Mouse (Mus musculus): ENCODE data around the gene Eno1. TPM values are rescaled to one million over a fixed set of nuclear protein-coding genes. Genes with fewer than 3 reads are reported as not detected.
"Not testable (repeated sequence)": the region's sequence is repeated elsewhere in the genome, so short reads cannot be mapped to it uniquely, and the experiment has no call there.

Eno1 gene
- total and polyA plus RNA-seq, 2 experiments = 283 to 392 TPM

DNA sequence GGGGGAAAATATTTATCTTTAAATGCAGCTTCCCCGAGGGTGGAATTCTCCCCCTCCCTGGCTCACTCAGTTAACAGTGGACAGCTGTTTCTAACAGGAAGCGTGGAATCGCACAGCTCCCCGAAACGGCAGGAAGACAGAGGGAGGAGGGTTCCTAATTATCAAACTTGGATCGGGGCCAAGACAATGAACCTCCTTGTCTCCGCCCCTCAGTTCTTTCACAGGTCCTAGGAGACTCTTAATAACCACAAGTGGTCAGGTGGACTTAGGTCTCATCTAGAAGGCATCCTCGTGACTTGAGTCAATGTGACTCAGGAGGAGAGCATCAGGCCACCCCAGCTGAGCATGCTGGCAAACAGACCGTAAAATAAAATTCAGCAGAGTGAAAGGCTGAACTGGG is 36.2 kb downstream of the Eno1 start:
- no peak overlapping the region for H3K4me3 ChIP-seq (ENCODE audit: insufficient read depth, low read depth, low read length)
- no peaks in the 10 kb centered on the region for H3K4me1 ChIP-seq (ENCODE audit: control insufficient read depth, insufficient read depth, low read length)
- H3K36me3 ChIP-seq (ENCODE audit: control insufficient read depth, insufficient read depth, low read length) = no peaks in the 10 kb centered on the region
- DNase-seq (ENCODE audit: extremely low read depth, low read depth, low spot score) = no peak
- 58% methylated on average over 9 of the region's 9 CpGs for WGBS
- TF ChIP-seq POLR2A (IDR thresholded peaks at IDR 0.05; ENCODE audit: extremely low read depth, insufficient read depth, low read length) (no peak), CTCF (IDR thresholded peaks at IDR 0.05; ENCODE audit: low read depth, low read length) (no peak)
- H3K79me2 ChIP-seq (ENCODE audit: control insufficient read depth, insufficient read depth, low read length) = no peaks in the 10 kb centered on the region
- H3K27me3 ChIP-seq (ENCODE audit: control insufficient read depth, insufficient read depth, low read length) = no peaks in the 10 kb centered on the region
- H3K27ac ChIP-seq (replicated peaks; ENCODE audit: insufficient read depth, low read depth, low read length) = no peak overlapping the region
- H3K9ac ChIP-seq (ENCODE audit: low read depth, low read length) = no peak overlapping the region

DNA sequence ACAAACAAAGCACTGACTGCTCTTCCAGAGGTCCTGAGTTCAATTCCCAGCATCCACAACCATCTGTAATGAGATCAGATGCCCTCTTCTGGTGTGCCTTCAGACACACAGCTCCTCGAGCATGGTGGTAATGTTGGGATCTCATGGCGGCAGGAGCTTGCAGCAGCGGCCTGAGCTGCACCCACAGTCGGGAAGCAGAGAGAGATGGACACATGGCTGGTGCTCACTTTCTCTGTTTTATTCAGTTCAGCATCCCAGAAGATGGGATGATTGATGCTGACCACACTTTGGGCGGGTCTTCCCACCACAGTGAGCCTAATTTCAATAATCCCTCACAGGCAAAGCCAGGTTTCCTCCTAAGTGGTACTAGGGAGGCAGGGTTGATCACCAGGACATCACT is 39.0 kb downstream of the Eno1 start:
- WGBS = 92% methylated on average over 5 of the region's 5 CpGs
- Histone ChIP-seq H3K4me3 (ENCODE audit: insufficient read depth, low read depth, low read length) (no peak overlapping the region), H3K4me1 (ENCODE audit: control insufficient read depth, insufficient read depth, low read length) (peaks cover under 1% of the 10 kb centered on the region; the same call in 1 of the 2 replicates), H3K27ac (replicated peaks; ENCODE audit: insufficient read depth, low read depth, low read length) (no peak overlapping the region), H3K27me3 (ENCODE audit: control insufficient read depth, insufficient read depth, low read length) (no peaks in the 10 kb centered on the region), H3K9ac (ENCODE audit: low read depth, low read length) (no peak overlapping the region), H3K36me3 (ENCODE audit: control insufficient read depth, insufficient read depth, low read length) (no peaks in the 10 kb centered on the region), H3K79me2 (ENCODE audit: control insufficient read depth, insufficient read depth, low read length) (no peaks in the 10 kb centered on the region)
- DNase-seq (ENCODE audit: extremely low read depth, low read depth, low spot score) = no peak
- TF ChIP-seq CTCF (IDR thresholded peaks at IDR 0.05; ENCODE audit: low read depth, low read length) = no peak
- TF ChIP-seq POLR2A (IDR thresholded peaks at IDR 0.05; ENCODE audit: extremely low read depth, insufficient read depth, low read length) = no peak

DNA sequence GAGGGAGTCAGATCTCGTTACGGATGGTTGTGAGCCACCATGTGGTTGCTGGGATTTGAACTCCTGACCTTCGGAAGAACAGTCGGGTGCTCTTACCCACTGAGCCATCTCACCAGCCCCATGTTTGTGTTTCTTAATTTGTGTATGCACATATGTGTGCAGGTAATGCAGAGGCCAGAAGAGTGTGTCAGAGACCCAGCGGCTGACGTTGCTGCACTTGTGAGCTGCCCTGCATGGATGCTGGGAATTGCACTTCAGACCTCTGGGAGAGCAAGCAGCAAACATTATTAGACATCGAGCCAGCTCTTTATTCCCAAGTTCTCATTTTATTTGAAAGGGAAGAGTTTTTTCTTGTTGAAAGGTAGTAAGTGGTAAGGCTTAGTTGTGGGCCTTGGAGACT is 42.8 kb downstream of the Eno1 start:
- DNase-seq (ENCODE audit: extremely low read depth, low read depth, low spot score); H3K9ac ChIP-seq (ENCODE audit: low read depth, low read length): not testable (repeated sequence)
- 85% methylated on average over 7 of the region's 7 CpGs for WGBS

DNA sequence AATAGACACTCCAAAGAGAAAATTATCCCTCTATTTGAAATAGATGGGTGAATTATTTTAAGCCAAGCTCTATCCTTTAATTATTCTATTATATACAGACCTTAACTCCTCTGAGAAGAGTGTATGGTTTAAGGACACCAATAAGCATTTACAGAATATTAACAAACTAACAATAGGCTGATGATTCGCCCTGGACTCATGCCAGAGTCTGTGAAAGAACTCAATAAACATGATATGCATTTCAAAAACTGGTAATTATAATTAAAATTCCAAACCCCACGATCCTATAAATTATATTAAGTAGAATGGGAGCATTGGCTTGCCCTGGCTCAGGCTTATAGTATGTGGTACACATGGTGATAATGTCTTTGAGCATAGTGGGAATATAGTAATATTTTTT is 43.5 kb downstream of the Eno1 start:
- H3K36me3 ChIP-seq (ENCODE audit: control insufficient read depth, insufficient read depth, low read length) = no peaks in the 10 kb centered on the region
- peaks cover 12% of the 10 kb centered on the region for H3K4me1 ChIP-seq (ENCODE audit: control insufficient read depth, insufficient read depth, low read length)
- H3K9ac ChIP-seq (ENCODE audit: low read depth, low read length) = no peak overlapping the region
- H3K4me3 ChIP-seq (ENCODE audit: insufficient read depth, low read depth, low read length) = no peak overlapping the region
- peaks cover 7% of the 10 kb centered on the region; the same call in 1 of the 2 replicates for H3K79me2 ChIP-seq (ENCODE audit: control insufficient read depth, insufficient read depth, low read length)
- no peak for DNase-seq (ENCODE audit: extremely low read depth, low read depth, low spot score)
- TF ChIP-seq POLR2A (IDR thresholded peaks at IDR 0.05; ENCODE audit: extremely low read depth, insufficient read depth, low read length) (no peak), CTCF (IDR thresholded peaks at IDR 0.05; ENCODE audit: low read depth, low read length) (no peak)
- H3K27ac ChIP-seq (replicated peaks; ENCODE audit: insufficient read depth, low read depth, low read length) = no peak overlapping the region
- WGBS = 69% methylated on average over 2 of the region's 2 CpGs
- no peaks in the 10 kb centered on the region for H3K27me3 ChIP-seq (ENCODE audit: control insufficient read depth, insufficient read depth, low read length)

More for the DNA sequence above, 42.8 kb downstream of the Eno1 start:
- H3K36me3 ChIP-seq (ENCODE audit: control insufficient read depth, insufficient read depth, low read length); H3K79me2 ChIP-seq (ENCODE audit: control insufficient read depth, insufficient read depth, low read length); H3K4me3 ChIP-seq (ENCODE audit: insufficient read depth, low read depth, low read length); H3K27me3 ChIP-seq (ENCODE audit: control insufficient read depth, insufficient read depth, low read length); H3K27ac ChIP-seq (replicated peaks; ENCODE audit: insufficient read depth, low read depth, low read length): not testable (repeated sequence)
- H3K4me1 ChIP-seq (ENCODE audit: control insufficient read depth, insufficient read depth, low read length) = peaks cover 12% of the 10 kb centered on the region

DNA sequence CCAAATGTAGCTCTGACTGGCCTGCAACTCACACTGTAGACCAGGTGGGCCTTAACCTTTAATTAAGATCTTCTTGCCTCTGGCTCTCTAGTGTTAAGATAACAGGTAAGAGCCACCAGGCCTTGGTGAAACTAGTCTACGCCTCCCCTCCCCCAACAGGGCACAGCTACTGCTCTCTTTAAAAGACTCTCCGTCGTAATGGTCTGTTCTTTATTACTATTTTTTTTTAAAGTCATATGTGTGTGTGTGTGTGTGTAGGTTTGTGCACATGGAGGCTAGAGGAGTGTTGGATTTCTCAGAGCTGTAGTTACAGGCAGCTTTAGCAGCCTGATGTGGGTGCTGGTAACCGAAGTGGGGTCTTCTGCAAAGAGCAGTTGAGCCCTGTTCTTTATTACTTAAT is 43.9 kb downstream of the Eno1 start:
- DNase-seq (ENCODE audit: extremely low read depth, low read depth, low spot score) = no peak
- Histone ChIP-seq H3K4me1 (ENCODE audit: control insufficient read depth, insufficient read depth, low read length) (peaks cover 12% of the 10 kb centered on the region), H3K36me3 (ENCODE audit: control insufficient read depth, insufficient read depth, low read length) (no peaks in the 10 kb centered on the region), H3K9ac (ENCODE audit: low read depth, low read length) (no peak overlapping the region), H3K27me3 (ENCODE audit: control insufficient read depth, insufficient read depth, low read length) (no peaks in the 10 kb centered on the region), H3K27ac (replicated peaks; ENCODE audit: insufficient read depth, low read depth, low read length) (no peak overlapping the region), H3K4me3 (ENCODE audit: insufficient read depth, low read depth, low read length) (no peak overlapping the region), H3K79me2 (ENCODE audit: control insufficient read depth, insufficient read depth, low read length) (peaks cover 12% of the 10 kb centered on the region; the same call in 1 of the 2 replicates)
- WGBS = 84% methylated on average over 4 of the region's 4 CpGs
- TF ChIP-seq CTCF (IDR thresholded peaks at IDR 0.05; ENCODE audit: low read depth, low read length) (no peak), POLR2A (IDR thresholded peaks at IDR 0.05; ENCODE audit: extremely low read depth, insufficient read depth, low read length) (no peak)

DNA sequence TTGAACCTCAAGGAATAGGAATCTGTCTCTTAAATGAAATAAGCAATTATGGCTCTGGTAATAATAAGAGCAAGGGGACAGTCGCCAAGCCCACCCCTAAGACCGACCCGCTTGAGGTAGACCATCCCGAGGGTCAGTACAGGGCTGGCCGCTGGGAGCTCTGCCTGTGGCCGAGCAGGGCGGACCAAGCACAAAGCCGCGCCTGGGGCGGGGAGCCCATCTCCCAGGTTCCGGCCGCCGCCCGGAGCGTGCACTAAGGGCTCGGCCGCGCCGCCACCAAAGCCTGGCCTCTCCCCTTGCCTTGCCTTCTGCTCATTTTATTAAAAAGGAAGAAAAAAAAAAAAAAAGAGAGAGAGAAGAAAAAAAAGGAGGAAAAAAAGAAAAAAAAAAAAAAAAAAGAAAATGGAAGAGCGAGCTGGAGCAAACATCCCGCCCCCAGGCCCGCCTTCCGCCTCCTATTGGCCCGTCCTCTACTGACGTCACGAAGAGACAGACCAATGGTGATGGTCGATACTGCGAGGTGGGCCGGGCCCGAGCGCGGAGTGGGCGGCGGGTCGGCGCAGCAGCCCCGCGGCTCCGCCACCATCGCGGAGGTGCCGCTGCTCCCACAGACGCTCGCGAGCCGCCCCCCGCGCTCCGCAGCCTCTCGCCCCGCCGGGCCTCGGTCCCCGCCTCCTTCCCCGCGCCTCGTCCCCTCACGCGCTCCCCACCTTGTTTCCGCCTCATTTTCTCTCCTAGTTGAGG is 44.7 kb downstream of the Eno1 start, which contains the start of gene Rere:
Gene Rere, plus strand, starts transcription at position 629 of the 744 bp plus-strand sequence.
- Histone ChIP-seq H3K27me3 (ENCODE audit: control insufficient read depth, insufficient read depth, low read length) (no peaks in the 10 kb centered on the region), H3K9ac (ENCODE audit: low read depth, low read length) (peak within 1 kb of the TSS; percentile 96), H3K79me2 (ENCODE audit: control insufficient read depth, insufficient read depth, low read length) (peaks cover 14% of the 10 kb centered on the region; the same call in 1 of the 2 replicates), H3K4me3 (ENCODE audit: insufficient read depth, low read depth, low read length) (peak within 1 kb of the TSS; percentile 99), H3K4me1 (ENCODE audit: control insufficient read depth, insufficient read depth, low read length) (peaks cover 12% of the 10 kb centered on the region), H3K27ac (replicated peaks; ENCODE audit: insufficient read depth, low read depth, low read length) (peak within 1 kb of the TSS; percentile 97), H3K36me3 (ENCODE audit: control insufficient read depth, insufficient read depth, low read length) (no peaks in the 10 kb centered on the region)
- peak; percentile 79 for DNase-seq (ENCODE audit: extremely low read depth, low read depth, low spot score)
- WGBS = under 1% methylated on average over 59 of the region's 60 CpGs
- TF ChIP-seq POLR2A (IDR thresholded peaks at IDR 0.05; ENCODE audit: extremely low read depth, insufficient read depth, low read length) = peak; percentile 92
- peak; percentile 41; the same call in 1 of the 2 replicates for TF ChIP-seq CTCF (IDR thresholded peaks at IDR 0.05; ENCODE audit: low read depth, low read length)

Data from liver, adult 2 months (tissue).